Mouse (Mus musculus): ENCODE measurements around the gene 1700020A23Rik. TPM values are rescaled to one million over a fixed set of nuclear protein-coding genes. Genes with fewer than 3 reads are reported as not detected.
"Not testable (repeated sequence)": the region's sequence is repeated elsewhere in the genome, so short reads cannot be mapped to it uniquely, and the experiment has no call there.

Gene 1700020A23Rik
- 0.25 TPM in 1 of 2 replicates, not detected in the other for polyA plus RNA-seq (2016; fragmentation: Nextera tagmentation; extraction: Ambion mirVana)

- Histone ChIP-seq H3K36me3 (no peaks in the 10 kb centered on the region), H3K27me3 (ENCODE audit: insufficient read depth, poor library complexity, severe bottlenecking) (peaks cover 13% of the 10 kb centered on the region), H3K27ac (no peak within 1 kb of the TSS), H3K4me1 (replicated peaks) (peaks cover 25% of the 10 kb centered on the region), H3K4me3 (no peak within 1 kb of the TSS), H3K9me3 (no peaks in the 10 kb centered on the region)
- no peak for DNase-seq (ENCODE audit: low spot score)
- WGBS: 88% methylated on average over 1 of the region's 1 CpGs
Measured at GRCm38 (mm10) chr2:130404939-130405338, at the start of gene 1700020A23Rik, which contains the start of gene Gm28372. TSS of gene 1700020A23Rik (plus strand) at chr2:130405259. TSS of gene Gm28372 (plus strand) at chr2:130405239.

DNA sequence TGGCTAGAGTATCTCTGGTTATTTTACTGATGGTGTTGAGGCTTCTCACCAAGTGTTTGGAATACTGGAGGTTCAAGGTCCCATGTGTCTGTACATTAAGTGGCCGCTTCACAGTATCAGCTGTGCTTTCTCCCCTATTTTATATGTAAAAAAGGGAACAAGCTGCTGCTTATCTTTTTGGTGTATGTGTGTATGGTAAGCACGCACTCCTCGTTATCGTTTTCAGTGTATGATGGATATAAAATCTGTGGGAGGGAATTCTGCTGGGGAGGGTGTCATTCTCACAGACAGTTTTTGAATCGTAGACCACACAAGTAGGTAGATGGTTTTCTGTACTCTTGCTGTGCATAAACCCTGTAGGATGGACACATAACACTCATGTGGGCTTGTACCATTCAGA, 47.5 kb upstream of the 1700020A23Rik start:
- WGBS: 91% methylated on average over 5 of the region's 5 CpGs
- DNase-seq (ENCODE audit: low spot score): no peak
- H3K27me3 ChIP-seq (ENCODE audit: insufficient read depth, poor library complexity, severe bottlenecking): peaks cover 49% of the 10 kb centered on the region

DNA sequence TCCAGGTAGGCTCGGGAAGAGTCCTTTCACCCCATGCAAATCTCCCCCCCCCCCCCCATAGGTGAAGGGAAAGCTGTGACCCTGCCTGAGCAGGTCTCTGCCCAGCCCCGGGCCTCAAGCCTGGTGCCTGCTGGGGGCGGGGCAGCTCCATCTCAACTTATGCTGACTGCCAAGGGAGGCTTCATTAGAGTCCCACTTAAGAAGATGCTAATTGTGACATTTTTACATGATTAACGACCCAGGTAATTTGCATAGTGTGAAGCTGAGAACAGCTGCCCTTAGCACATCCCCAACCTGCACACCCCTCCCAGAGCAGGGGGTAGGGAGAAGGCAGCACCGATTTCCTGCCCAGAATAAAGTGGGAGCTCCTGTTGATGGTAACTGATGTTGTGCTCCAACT, 46.2 kb upstream of the 1700020A23Rik start:
- H3K27me3 ChIP-seq (ENCODE audit: insufficient read depth, poor library complexity, severe bottlenecking): peaks cover 62% of the 10 kb centered on the region
- 23% methylated on average over 5 of the region's 5 CpGs for WGBS
- DNase-seq (ENCODE audit: low spot score): no peak
- H3K36me3 ChIP-seq: no peaks in the 10 kb centered on the region
- no peaks in the 10 kb centered on the region for H3K9me3 ChIP-seq
- H3K4me3 ChIP-seq: no peak overlapping the region
- no peak overlapping the region for H3K27ac ChIP-seq
- H3K4me1 ChIP-seq (replicated peaks): peaks cover 14% of the 10 kb centered on the region

More for the DNA sequence above, 47.5 kb upstream of the 1700020A23Rik start:
- Histone ChIP-seq H3K4me3 (no peak overlapping the region), H3K36me3 (no peaks in the 10 kb centered on the region), H3K4me1 (replicated peaks) (peaks cover 11% of the 10 kb centered on the region), H3K9me3 (no peaks in the 10 kb centered on the region), H3K27ac (no peak overlapping the region)

- DNase-seq (ENCODE audit: low spot score): peak; percentile 64
- H3K27me3 ChIP-seq (ENCODE audit: insufficient read depth, poor library complexity, severe bottlenecking): peaks cover 93% of the 10 kb centered on the region
- 0 out of 2 replicates have a peak overlapping the region, but pooled peaks have one; percentile 2 for H3K27ac ChIP-seq
- H3K9me3 ChIP-seq: no peaks in the 10 kb centered on the region
- WGBS: 2% methylated on average over 14 of the region's 14 CpGs
- H3K4me1 ChIP-seq (replicated peaks): peaks cover 25% of the 10 kb centered on the region
- peak overlapping the region; percentile 34; the same call in 1 of the 2 replicates for H3K4me3 ChIP-seq
- no peaks in the 10 kb centered on the region for H3K36me3 ChIP-seq
Measured at GRCm38 (mm10) chr2:130362511-130363026, 42.5 kb upstream of the 1700020A23Rik start.

- no peaks in the 10 kb centered on the region for H3K9me3 ChIP-seq
- WGBS: 8% methylated on average over 30 of the region's 30 CpGs
- peaks cover 71% of the 10 kb centered on the region for H3K27me3 ChIP-seq (ENCODE audit: insufficient read depth, poor library complexity, severe bottlenecking)
- H3K4me1 ChIP-seq (replicated peaks): peaks cover 34% of the 10 kb centered on the region
- peak; percentile 43 for DNase-seq (ENCODE audit: low spot score)
- H3K27ac ChIP-seq: peak overlapping the region; percentile 5; the same call in 1 of the 2 replicates
- H3K4me3 ChIP-seq: peak overlapping the region; percentile 51
- no peaks in the 10 kb centered on the region for H3K36me3 ChIP-seq
Measured at GRCm38 (mm10) chr2:130365211-130366094, 39.6 kb upstream of the 1700020A23Rik start.

DNA sequence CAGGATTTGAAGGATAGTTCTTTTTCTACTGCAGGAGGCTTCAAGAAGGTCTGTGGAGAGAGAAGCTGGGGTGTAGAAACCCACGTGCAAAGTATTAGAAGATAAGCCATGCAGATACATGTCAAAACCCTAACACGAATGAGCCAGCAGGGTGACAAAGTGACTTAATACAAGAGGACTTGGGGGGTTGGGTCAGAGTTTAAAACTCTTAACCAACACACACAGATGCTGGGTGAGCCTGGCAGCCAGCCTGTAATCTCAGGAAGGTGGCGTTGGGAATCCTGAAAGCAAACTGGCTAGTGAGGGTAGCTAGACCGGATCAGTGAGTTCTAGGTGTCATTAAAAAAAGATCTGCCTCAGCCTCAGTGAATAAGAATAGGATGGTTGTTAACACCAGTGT, 37.7 kb upstream of the 1700020A23Rik start:
- Histone ChIP-seq H3K9me3 (no peaks in the 10 kb centered on the region), H3K27ac (no peak overlapping the region), H3K27me3 (ENCODE audit: insufficient read depth, poor library complexity, severe bottlenecking) (peaks cover 52% of the 10 kb centered on the region), H3K4me3 (no peak overlapping the region), H3K36me3 (no peaks in the 10 kb centered on the region), H3K4me1 (replicated peaks) (peaks cover 28% of the 10 kb centered on the region)
- DNase-seq (ENCODE audit: low spot score): no peak
- WGBS: 75% methylated on average over 4 of the region's 4 CpGs

DNA sequence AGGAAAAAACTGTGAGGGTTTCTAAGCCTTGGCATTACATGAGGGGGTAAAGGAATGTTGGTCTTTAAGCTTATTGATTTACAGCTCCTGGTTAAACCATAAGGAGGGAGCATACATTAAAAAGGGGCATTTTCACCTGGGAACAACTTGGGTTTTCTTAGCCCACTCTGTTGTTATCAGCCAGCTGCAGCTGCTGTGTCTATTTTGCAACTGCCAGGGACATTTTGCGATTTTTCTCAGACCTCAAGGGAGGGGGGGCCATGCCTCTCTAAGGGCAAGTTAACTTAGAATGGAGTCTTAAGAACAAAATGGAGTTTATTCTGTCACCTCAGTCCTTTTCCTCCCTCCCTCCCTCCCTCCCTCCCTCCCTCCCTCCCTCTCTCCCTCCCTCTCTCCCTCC, 32.0 kb upstream of the 1700020A23Rik start:
- peaks cover 11% of the 10 kb centered on the region; the same call in 1 of the 2 replicates for H3K27me3 ChIP-seq (ENCODE audit: insufficient read depth, poor library complexity, severe bottlenecking)
- not testable (repeated sequence) for H3K36me3 ChIP-seq; H3K9me3 ChIP-seq; H3K27ac ChIP-seq; H3K4me3 ChIP-seq; DNase-seq (ENCODE audit: low spot score)
- H3K4me1 ChIP-seq (replicated peaks): peaks cover 12% of the 10 kb centered on the region
- WGBS: 61% methylated on average over 1 of the region's 1 CpGs

GRCm38 (mm10) chr2:130374951-130375350, 30.1 kb upstream of the 1700020A23Rik start:
- Histone ChIP-seq H3K4me1 (replicated peaks) (peaks cover 8% of the 10 kb centered on the region), H3K9me3 (no peaks in the 10 kb centered on the region), H3K4me3 (no peak overlapping the region), H3K27ac (no peak overlapping the region), H3K27me3 (ENCODE audit: insufficient read depth, poor library complexity, severe bottlenecking) (peaks cover 4% of the 10 kb centered on the region; the same call in 1 of the 2 replicates), H3K36me3 (no peaks in the 10 kb centered on the region)
- DNase-seq (ENCODE audit: low spot score): no peak
- 80% methylated on average over 4 of the region's 4 CpGs for WGBS

GRCm38 (mm10) chr2:130383205-130383604, 21.9 kb upstream of the 1700020A23Rik start:
- Histone ChIP-seq H3K36me3 (no peaks in the 10 kb centered on the region), H3K9me3 (no peaks in the 10 kb centered on the region), H3K27me3 (ENCODE audit: insufficient read depth, poor library complexity, severe bottlenecking) (no peaks in the 10 kb centered on the region), H3K27ac (no peak overlapping the region), H3K4me3 (no peak overlapping the region), H3K4me1 (replicated peaks) (no peaks in the 10 kb centered on the region)
- 62% methylated on average over 3 of the region's 3 CpGs for WGBS
- no peak for DNase-seq (ENCODE audit: low spot score)

GRCm38 (mm10) chr2:130383895-130384294, 21.2 kb upstream of the 1700020A23Rik start:
- 84% methylated on average over 6 of the region's 6 CpGs for WGBS
- no peak for DNase-seq (ENCODE audit: low spot score)
- Histone ChIP-seq H3K27ac (no peak overlapping the region), H3K27me3 (ENCODE audit: insufficient read depth, poor library complexity, severe bottlenecking) (no peaks in the 10 kb centered on the region), H3K9me3 (no peaks in the 10 kb centered on the region), H3K4me1 (replicated peaks) (no peaks in the 10 kb centered on the region), H3K4me3 (no peak overlapping the region), H3K36me3 (no peaks in the 10 kb centered on the region)

DNA sequence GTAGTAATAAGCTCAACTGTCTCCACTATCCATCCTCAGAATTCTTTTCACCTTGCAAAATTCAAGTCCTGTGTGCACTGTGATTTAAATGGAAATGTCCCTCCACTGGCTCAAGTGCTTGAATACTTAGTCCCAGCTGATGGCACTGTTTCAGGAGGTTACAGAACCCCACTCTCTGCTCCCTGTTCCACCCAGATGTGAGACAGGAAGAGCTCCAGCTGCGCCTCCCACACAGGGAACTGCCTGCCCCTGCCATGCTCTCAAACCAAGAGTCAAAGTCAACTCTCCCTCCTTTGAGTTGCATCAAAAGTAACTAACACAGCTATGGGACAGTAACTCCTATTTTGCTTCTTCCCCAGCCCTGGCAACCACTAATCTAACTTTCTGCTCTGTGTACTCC, 18.8 kb upstream of the 1700020A23Rik start:
- whole genome bisulfite sequencing: 69% methylated on average over 1 of the region's 1 CpGs
- peaks cover 6% of the 10 kb centered on the region; the same call in 1 of the 2 replicates for H3K36me3 ChIP-seq
- H3K4me3 ChIP-seq: no peak overlapping the region
- H3K4me1 ChIP-seq (replicated peaks): no peaks in the 10 kb centered on the region
- H3K27me3 ChIP-seq (ENCODE audit: insufficient read depth, poor library complexity, severe bottlenecking): no peaks in the 10 kb centered on the region
- H3K9me3 ChIP-seq: no peaks in the 10 kb centered on the region
- H3K27ac ChIP-seq: no peak overlapping the region
- no peak for DNase-seq (ENCODE audit: low spot score)

GRCm38 (mm10) chr2:130388796-130389195, 16.3 kb upstream of the 1700020A23Rik start:
- WGBS: 78% methylated on average over 2 of the region's 2 CpGs
- Histone ChIP-seq H3K4me1 (replicated peaks) (no peaks in the 10 kb centered on the region), H3K36me3 (peaks cover 21% of the 10 kb centered on the region), H3K27ac (no peak overlapping the region), H3K9me3 (no peaks in the 10 kb centered on the region), H3K27me3 (ENCODE audit: insufficient read depth, poor library complexity, severe bottlenecking) (no peaks in the 10 kb centered on the region), H3K4me3 (no peak overlapping the region)
- DNase-seq (ENCODE audit: low spot score): no peak

All from hindbrain, embryonic 10.5 days (tissue).